Mouse (Mus musculus) cerebral cortex, adult 2 months (tissue): ENCODE data around the gene Lce1e.

Source experiments
- WGBS: fragments of 180-500 bp; shearing (Covaris S2); methylation state at CpG from one replicate; pipeline ENCODE4 v1.1.7; 2018; 5-methylcytosine and 5-hydroxymethylcytosine counted together

Lce1e gene

DNA sequence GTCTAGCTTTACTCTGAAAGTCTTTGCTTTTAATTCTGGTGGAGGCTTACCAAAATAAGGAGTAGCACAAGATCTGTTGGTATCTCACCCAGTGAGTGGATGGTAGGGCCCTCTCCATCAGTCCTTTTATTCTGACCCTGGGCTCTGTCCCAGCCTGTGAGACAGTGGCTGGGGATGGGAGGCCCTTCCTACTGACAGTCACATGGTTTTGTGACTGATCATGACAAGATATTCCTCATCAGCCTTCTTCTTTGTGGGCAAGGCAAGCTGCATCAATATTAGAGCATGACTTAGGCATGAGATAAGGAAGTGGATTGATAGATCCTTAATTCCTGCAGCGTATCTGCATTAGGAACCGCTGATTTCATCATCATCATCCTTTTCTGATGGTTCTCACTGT lies at the start of gene Lce1e:
Gene Lce1e, minus strand, starts transcription at position 101 of the 400 bp plus-strand sequence.
- 87% methylated on average over 2 of the region's 2 CpGs for whole genome bisulfite sequencing

DNA sequence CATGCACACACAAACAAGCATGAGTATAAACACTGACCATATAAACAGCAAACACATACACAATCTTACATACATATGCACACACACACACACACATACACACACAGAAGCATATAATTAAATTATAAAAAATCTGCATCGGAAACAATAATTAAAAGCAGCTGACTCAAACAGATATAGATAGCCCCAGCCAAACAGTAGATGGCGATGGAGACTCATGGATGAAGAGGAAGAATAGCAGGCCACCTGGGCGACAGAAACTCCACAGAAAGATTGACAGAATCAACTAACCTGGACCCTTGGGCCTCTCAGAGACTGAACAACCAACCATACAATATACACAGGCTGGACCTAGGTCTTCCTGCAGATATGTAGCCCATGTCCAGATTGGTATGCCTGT lies 44.3 kb upstream of the Lce1e start:
- WGBS: 43% methylated on average over 3 of the region's 3 CpGs

DNA sequence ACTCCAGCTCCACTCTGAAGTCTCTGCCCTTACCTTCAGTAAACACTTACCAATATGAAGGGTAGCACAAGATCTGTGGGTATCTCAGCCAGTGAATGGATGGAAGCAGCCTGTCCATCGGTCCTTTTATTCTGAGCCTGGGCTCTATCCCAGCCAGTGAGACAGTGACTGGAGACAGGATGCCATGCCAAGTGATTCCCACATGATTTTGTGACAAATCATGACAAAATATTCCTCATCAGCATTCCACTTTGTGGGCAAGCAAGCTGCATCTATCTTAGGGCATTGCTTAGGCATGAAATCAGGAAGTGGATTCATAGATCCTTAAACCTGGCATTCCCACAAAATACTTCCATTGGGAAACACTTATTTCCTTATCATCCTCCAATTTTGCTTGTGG lies 43.4 kb upstream of the Lce1e start, which contains the start of gene Lce1g:
Gene Lce1g, minus strand, starts transcription at position 101 of the 400 bp plus-strand sequence.
- 79% methylated on average over 1 of the region's 1 CpGs for WGBS

GRCm38 (mm10) chr3:92738996-92739395 lies 30.1 kb upstream of the Lce1e start, which contains the start of gene Gm38119:
Gene Gm38119, minus strand, starts transcription at chr3:92739096.
- WGBS: 75% methylated on average over 1 of the region's 1 CpGs

GRCm38 (mm10) chr3:92722631-92723030 lies 13.8 kb upstream of the Lce1e start:
- 91% methylated on average over 5 of the region's 5 CpGs for WGBS

- WGBS: 71% methylated on average over 3 of the region's 3 CpGs
These were observed 11.4 kb upstream of the Lce1e start, which contains the start of gene Lce1f for GRCm38 (mm10) chr3:92720250-92720649. Gene Lce1f, minus strand, starts transcription at chr3:92720350.

DNA sequence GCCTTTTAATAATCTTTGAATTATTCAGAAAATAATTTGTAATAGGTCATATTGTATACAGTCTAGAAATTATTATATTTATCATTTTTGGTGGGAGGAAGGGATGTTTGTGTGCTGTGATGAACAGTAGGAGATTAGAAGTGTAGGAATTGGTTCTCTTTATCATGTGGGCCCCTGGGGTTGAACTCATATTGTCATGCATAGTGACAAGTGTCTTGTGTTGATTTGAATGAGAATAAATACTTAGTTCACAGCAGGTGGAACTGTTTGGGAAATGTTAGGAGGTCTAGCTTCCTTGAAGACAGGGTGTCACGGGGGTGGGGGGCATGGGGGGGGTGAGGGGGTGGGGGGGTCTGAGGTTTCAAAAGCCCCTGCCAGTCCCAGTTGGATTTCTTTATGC lies 14.3 kb downstream of the Lce1e start:
- 23% methylated on average over 1 of the region's 1 CpGs for WGBS

DNA sequence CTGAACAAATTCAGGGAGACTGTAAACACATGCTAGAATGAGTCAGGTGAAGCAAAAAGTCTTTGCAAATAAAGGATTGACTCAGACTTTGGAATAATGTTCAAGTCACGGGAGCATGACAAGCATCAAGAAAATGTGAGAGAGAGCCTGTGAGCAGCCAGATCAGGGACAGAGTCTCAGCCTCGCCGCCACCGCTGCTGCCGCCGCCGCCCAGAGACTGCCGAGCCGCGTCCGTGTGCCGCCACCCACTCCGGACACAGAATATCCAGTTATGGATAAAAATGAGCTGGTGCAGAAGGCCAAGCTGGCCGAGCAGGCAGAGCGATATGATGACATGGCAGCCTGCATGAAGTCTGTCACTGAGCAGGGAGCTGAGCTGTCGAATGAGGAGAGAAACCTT lies 19.7 kb downstream of the Lce1e start:
- WGBS: 77% methylated on average over 16 of the region's 16 CpGs

DNA sequence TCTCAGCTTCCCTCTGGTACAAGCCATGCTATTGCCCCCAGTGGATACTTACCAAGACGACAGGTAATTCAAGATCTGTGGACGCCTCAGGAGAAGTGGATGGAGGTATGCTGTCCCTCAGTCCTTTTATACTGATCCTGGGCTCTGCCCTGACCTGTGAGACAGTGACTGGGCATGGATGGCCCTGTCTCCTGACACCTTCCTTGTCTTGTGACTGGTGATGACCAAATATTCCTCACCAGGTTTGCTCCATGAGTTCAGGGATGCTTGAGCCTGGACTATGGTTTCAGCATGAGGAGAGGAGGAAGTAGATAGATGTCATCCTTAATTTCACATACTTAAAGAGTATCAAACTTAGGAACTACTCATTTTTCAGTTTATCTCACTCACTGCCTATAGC lies 21.8 kb downstream of the Lce1e start, which contains the start of gene Lce1d:
Gene Lce1d, minus strand, starts transcription at position 101 of the 400 bp plus-strand sequence.
- 78% methylated on average over 2 of the region's 2 CpGs for WGBS

- 93% methylated on average over 4 of the region's 4 CpGs for WGBS
These were observed 29.9 kb downstream of the Lce1e start, which contains the start of gene Lce1c for GRCm38 (mm10) chr3:92678947-92679346. Gene Lce1c, plus strand, starts transcription at chr3:92679247.

GRCm38 (mm10) chr3:92670215-92670614 lies 38.7 kb downstream of the Lce1e start, which contains the start of gene Lce1a2:
Gene Lce1a2, minus strand, starts transcription at chr3:92670315.

